Mouse (Mus musculus): Measurements from ENCODE around the gene Nans. TPM values are rescaled to one million over a fixed set of nuclear protein-coding genes. Genes with fewer than 3 reads are reported as not detected.

The Nans gene
- total and polyA plus RNA-seq, 2 experiments from 2014 or later, result 60.4 to 85.9 TPM

DNA sequence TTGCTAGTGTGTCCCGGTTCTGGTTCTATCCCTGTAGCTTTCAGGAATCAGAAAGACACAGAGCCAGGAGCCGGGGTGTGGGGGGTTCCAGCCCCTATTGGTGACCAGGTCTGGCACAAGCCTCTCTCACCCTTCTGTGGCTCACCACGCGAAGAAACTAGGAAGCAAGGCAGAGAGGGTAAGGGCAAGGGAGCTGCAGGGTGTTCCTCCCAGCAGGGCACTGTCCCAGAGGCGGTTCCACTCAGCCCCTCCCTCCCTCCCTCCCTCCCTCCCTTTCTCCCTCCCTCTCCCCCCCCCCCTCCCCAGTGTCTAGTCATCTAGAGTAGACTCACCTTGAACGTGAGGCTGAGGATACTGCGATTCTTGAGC lies 38.5 kb downstream of the Nans start:
- WGBS, result 13% methylated on average over 6 of the region's 7 CpGs
- H3K27ac ChIP-seq, result no peak overlapping the region
- H3K4me1 ChIP-seq (ENCODE audit: insufficient read depth, low read length), result 0 out of 2 replicates have a peak, but pooled peaks cover 3% of the 10 kb centered on the region
- H3K36me3 ChIP-seq (ENCODE audit: insufficient read depth, low read length), result no peaks in the 10 kb centered on the region
- ATAC-seq, result no peak
- no peaks in the 10 kb centered on the region for H3K9me3 ChIP-seq (ENCODE audit: low read length)
- no peaks in the 10 kb centered on the region for H3K27me3 ChIP-seq (ENCODE audit: insufficient read depth, low read length)
- no peak overlapping the region for H3K9ac ChIP-seq (replicated peaks; ENCODE audit: low read length)
- H3K4me3 ChIP-seq (ENCODE audit: low read length), result no peak overlapping the region
- peak overlapping the region; percentile 47 for H3K4me2 ChIP-seq (ENCODE audit: low read depth, low read length)
- no peak for TF ChIP-seq CTCF (IDR thresholded peaks at IDR 0.05; ENCODE audit: low read depth)
- DNase-seq (ENCODE audit: low spot score), result no peak

DNA sequence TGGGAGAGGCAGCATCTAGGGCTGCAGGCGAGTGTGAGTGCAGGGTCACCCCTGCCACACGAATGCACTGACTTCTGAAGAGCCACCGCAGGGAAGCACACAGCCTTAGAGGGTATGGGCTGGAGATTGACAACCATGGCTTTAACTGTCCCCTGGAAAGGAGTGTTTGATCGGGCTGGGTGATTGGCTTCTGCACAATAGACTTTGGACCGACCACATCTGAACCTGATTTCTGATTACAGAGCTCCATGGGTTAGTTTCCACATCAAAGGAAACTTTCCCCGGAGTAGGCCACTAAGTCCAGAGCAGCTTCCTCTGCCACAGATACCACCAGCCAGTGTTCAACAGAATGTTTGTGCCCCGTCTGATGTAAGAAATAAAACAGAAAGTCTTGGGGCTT lies 40.7 kb downstream of the Nans start:
- H3K27me3 ChIP-seq (ENCODE audit: insufficient read depth, low read length), result no peaks in the 10 kb centered on the region
- H3K9ac ChIP-seq (replicated peaks; ENCODE audit: low read length), result no peak overlapping the region
- DNase-seq (ENCODE audit: low spot score) (no peak), ATAC-seq (no peak)
- no peaks in the 10 kb centered on the region for H3K9me3 ChIP-seq (ENCODE audit: low read length)
- no peak overlapping the region for H3K4me3 ChIP-seq (ENCODE audit: low read length)
- H3K4me2 ChIP-seq (ENCODE audit: low read depth, low read length), result no peak overlapping the region
- H3K27ac ChIP-seq, result no peak overlapping the region
- 0 out of 2 replicates have a peak, but pooled peaks cover 6% of the 10 kb centered on the region for H3K4me1 ChIP-seq (ENCODE audit: insufficient read depth, low read length)
- 47% methylated on average over 7 of the region's 7 CpGs for WGBS
- TF ChIP-seq CTCF (IDR thresholded peaks at IDR 0.05; ENCODE audit: low read depth), result no peak
- no peaks in the 10 kb centered on the region for H3K36me3 ChIP-seq (ENCODE audit: insufficient read depth, low read length)

GRCm38 (mm10) chr4:46532511-46532910 lies 43.5 kb downstream of the Nans start:
- H3K9ac ChIP-seq (replicated peaks; ENCODE audit: low read length), result no peak overlapping the region
- ATAC-seq (no peak), DNase-seq (ENCODE audit: low spot score) (no peak)
- no peak for TF ChIP-seq CTCF (IDR thresholded peaks at IDR 0.05; ENCODE audit: low read depth)
- H3K27ac ChIP-seq, result no peak overlapping the region
- no peak overlapping the region for H3K4me2 ChIP-seq (ENCODE audit: low read depth, low read length)
- H3K36me3 ChIP-seq (ENCODE audit: insufficient read depth, low read length), result no peaks in the 10 kb centered on the region
- WGBS, result 92% methylated on average over 2 of the region's 2 CpGs
- H3K4me1 ChIP-seq (ENCODE audit: insufficient read depth, low read length), result 0 out of 2 replicates have a peak, but pooled peaks cover 3% of the 10 kb centered on the region
- no peaks in the 10 kb centered on the region for H3K9me3 ChIP-seq (ENCODE audit: low read length)
- no peak overlapping the region for H3K4me3 ChIP-seq (ENCODE audit: low read length)
- H3K27me3 ChIP-seq (ENCODE audit: insufficient read depth, low read length), result no peaks in the 10 kb centered on the region; the same call in 1 of the 2 replicates

- Histone ChIP-seq H3K9ac (replicated peaks; ENCODE audit: low read length) (no peak overlapping the region), H3K4me3 (ENCODE audit: low read length) (no peak overlapping the region), H3K4me1 (ENCODE audit: insufficient read depth, low read length) (0 out of 2 replicates have a peak, but pooled peaks cover 3% of the 10 kb centered on the region), H3K27me3 (ENCODE audit: insufficient read depth, low read length) (no peaks in the 10 kb centered on the region; the same call in 1 of the 2 replicates), H3K9me3 (ENCODE audit: low read length) (no peaks in the 10 kb centered on the region), H3K36me3 (ENCODE audit: insufficient read depth, low read length) (no peaks in the 10 kb centered on the region), H3K27ac (no peak overlapping the region), H3K4me2 (ENCODE audit: low read depth, low read length) (no peak overlapping the region)
- ATAC-seq (no peak), DNase-seq (ENCODE audit: low spot score) (no peak)
- WGBS, result 59% methylated on average over 7 of the region's 7 CpGs
- no peak for TF ChIP-seq CTCF (IDR thresholded peaks at IDR 0.05; ENCODE audit: low read depth)
Measured at GRCm38 (mm10) chr4:46532926-46533325, 43.9 kb downstream of the Nans start.

- Histone ChIP-seq H3K4me2 (ENCODE audit: low read depth, low read length) (peak overlapping the region; percentile 51), H3K4me3 (ENCODE audit: low read length) (peak overlapping the region; percentile 18), H3K27ac (no peak overlapping the region), H3K9ac (replicated peaks; ENCODE audit: low read length) (no peak overlapping the region), H3K4me1 (ENCODE audit: insufficient read depth, low read length) (0 out of 2 replicates have a peak, but pooled peaks cover 3% of the 10 kb centered on the region), H3K9me3 (ENCODE audit: low read length) (no peaks in the 10 kb centered on the region), H3K27me3 (ENCODE audit: insufficient read depth, low read length) (no peaks in the 10 kb centered on the region; the same call in 1 of the 2 replicates), H3K36me3 (ENCODE audit: insufficient read depth, low read length) (no peaks in the 10 kb centered on the region)
- peak; percentile 21 for DNase-seq (ENCODE audit: low spot score)
- TF ChIP-seq CTCF (IDR thresholded peaks at IDR 0.05; ENCODE audit: low read depth), result no peak
- ATAC-seq, result peak; percentile 58
- WGBS, result 11% methylated on average over 29 of the region's 29 CpGs
Measured at GRCm38 (mm10) chr4:46533934-46534720, 45.1 kb downstream of the Nans start.

GRCm38 (mm10) chr4:46535094-46535830 lies 46.2 kb downstream of the Nans start:
- 13% methylated on average over 16 of the region's 16 CpGs for WGBS
- H3K4me3 ChIP-seq (ENCODE audit: low read length), result peak overlapping the region; percentile 44
- 0 out of 2 replicates have a peak, but pooled peaks cover 3% of the 10 kb centered on the region for H3K4me1 ChIP-seq (ENCODE audit: insufficient read depth, low read length)
- H3K27ac ChIP-seq, result no peak overlapping the region
- no peaks in the 10 kb centered on the region for H3K9me3 ChIP-seq (ENCODE audit: low read length)
- H3K36me3 ChIP-seq (ENCODE audit: insufficient read depth, low read length), result no peaks in the 10 kb centered on the region; the same call in 1 of the 2 replicates
- no peak; the same call in 1 of the 2 replicates for ATAC-seq
- no peaks in the 10 kb centered on the region; the same call in 1 of the 2 replicates for H3K27me3 ChIP-seq (ENCODE audit: insufficient read depth, low read length)
- peak overlapping the region; percentile 71 for H3K4me2 ChIP-seq (ENCODE audit: low read depth, low read length)
- no peak for TF ChIP-seq CTCF (IDR thresholded peaks at IDR 0.05; ENCODE audit: low read depth)
- peak overlapping the region; percentile 47; the same call in 1 of the 2 replicates for H3K9ac ChIP-seq (replicated peaks; ENCODE audit: low read length)
- DNase-seq (ENCODE audit: low spot score), result no peak
